In the genomic region with DNA sequence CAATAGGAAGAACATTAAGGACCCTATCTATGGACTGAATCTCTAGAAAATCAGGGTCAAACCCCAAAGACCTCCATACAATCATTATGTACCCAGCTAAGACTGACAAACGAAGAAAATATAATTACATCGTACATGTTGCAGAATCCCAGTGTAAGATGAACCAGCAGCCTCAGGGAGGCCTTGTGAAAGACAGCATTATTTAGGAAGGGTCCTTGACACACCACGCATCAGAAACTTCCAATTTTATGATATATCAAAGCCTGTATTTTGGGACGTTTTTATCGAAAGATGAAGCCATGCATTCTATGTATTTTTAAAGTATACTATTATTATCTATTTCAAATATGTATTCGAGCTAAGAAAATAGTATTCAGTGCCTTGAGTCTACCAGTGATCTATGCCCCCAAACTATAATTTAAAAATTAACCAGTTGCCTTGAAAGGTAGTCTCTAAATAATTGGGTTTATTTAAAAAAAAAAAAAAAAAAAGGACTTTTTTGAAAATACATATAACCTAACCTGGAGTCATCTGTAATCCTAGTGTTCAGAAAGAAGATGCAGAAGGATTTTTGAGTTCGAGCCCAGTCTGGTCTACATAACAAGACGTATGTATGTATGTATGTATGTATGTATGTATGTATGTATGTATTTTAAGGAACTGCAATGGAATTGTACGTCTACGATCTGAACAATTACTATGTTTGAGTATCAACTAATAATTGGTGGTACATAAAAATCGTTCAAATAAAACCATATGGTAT, we compare ENCODE assay signal across 9 mouse cellular contexts. TPM values are rescaled to one million over a fixed set of nuclear protein-coding genes. Genes with fewer than 3 reads are reported as not detected.
A peak's percentile ranks its signal among the peaks of the same experiment; 100 is the strongest.
DNase-seq lines count a peak whose midpoint lies in the region; ATAC-seq and TF ChIP-seq lines count a peak whose summit lies in the region.
"Had no signal": no experiment of that assay in that cellular context is flagged by ENCODE, and none has a peak within 500 bp of the region (broad histone marks: within the 10 kb centered on the region; RNA-seq: fewer than 3 reads in every experiment).

No protein-coding gene starts in this region.

- no peak for ATAC-seq in heart, embryonic 12.5 days (ENCODE audit: insufficient number of reproducible peaks, low FRiP score)
- no peak for ATAC-seq in midbrain, embryonic 16.5 days
- ATAC-seq in hindbrain, embryonic 14.5 days (ENCODE audit: low FRiP score): no peak

- TF ChIP-seq POLR2A in myocyte (IDR thresholded peaks at IDR 0.05; ENCODE audit: insufficient read length, low read depth): no peak

- no peaks in the 10 kb centered on the region for H3K27me3 ChIP-seq in heart, embryonic 12.5 days (replicated peaks)
- peaks cover 7% of the 10 kb centered on the region; the same call in 1 of the 2 replicates for H3K27me3 ChIP-seq in midbrain, embryonic 10.5 days (ENCODE audit: low read depth, poor library complexity, severe bottlenecking)
- no peaks in the 10 kb centered on the region for H3K27me3 ChIP-seq in midbrain, embryonic 16.5 days (ENCODE audit: control insufficient read depth, insufficient read depth, low read depth, low read length)
- H3K27me3 ChIP-seq in hindbrain, embryonic 14.5 days (ENCODE audit: control insufficient read depth, insufficient read depth, low read length): no peaks in the 10 kb centered on the region; the same call in 1 of the 2 replicates
- H3K27me3 ChIP-seq in myocyte (ENCODE audit: control insufficient read depth, insufficient read depth, insufficient read length): no peaks in the 10 kb centered on the region

- H3K79me2 ChIP-seq in myocyte (ENCODE audit: control insufficient read depth, insufficient read depth): no peaks in the 10 kb centered on the region

- H3ac ChIP-seq in myocyte (ENCODE audit: control insufficient read depth, insufficient read length): no peak overlapping the region

- H3K4me2 ChIP-seq in heart, embryonic 12.5 days: peak overlapping the region; percentile 85; the same call in 1 of the 2 replicates
- no peak overlapping the region; the same call in 1 of the 2 replicates for H3K4me2 ChIP-seq in midbrain, embryonic 16.5 days (ENCODE audit: low read length)
- H3K4me2 ChIP-seq in hindbrain, embryonic 14.5 days (replicated peaks): peak overlapping the region; percentile 78
- peak overlapping the region; percentile 84 for H3K4me2 ChIP-seq in myocyte (ENCODE audit: low read depth)

- no peaks in the 10 kb centered on the region for H3K9me3 ChIP-seq in heart, embryonic 12.5 days (replicated peaks)
- no peaks in the 10 kb centered on the region for H3K9me3 ChIP-seq in midbrain, embryonic 10.5 days (replicated peaks)
- no peaks in the 10 kb centered on the region for H3K9me3 ChIP-seq in midbrain, embryonic 16.5 days (replicated peaks; ENCODE audit: control insufficient read depth, low read length, poor library complexity, severe bottlenecking)
- no peaks in the 10 kb centered on the region for H3K9me3 ChIP-seq in hindbrain, embryonic 14.5 days (ENCODE audit: control insufficient read depth, low read length)

- intact Hi-C loops in heart, postnatal 10 days (cut with DNase I): loop anchor here (5.0 kb wide), 1 partner anchor 361 kb away; no protein-coding TSS in a partner anchor

- no peaks in the 10 kb centered on the region for H3K36me3 ChIP-seq in heart, embryonic 12.5 days
- H3K36me3 ChIP-seq in midbrain, embryonic 10.5 days: no peaks in the 10 kb centered on the region
- H3K36me3 ChIP-seq in midbrain, embryonic 16.5 days (ENCODE audit: control insufficient read depth, insufficient read depth, low read length): no peaks in the 10 kb centered on the region
- H3K36me3 ChIP-seq in hindbrain, embryonic 14.5 days (replicated peaks; ENCODE audit: control insufficient read depth, insufficient read depth): no peaks in the 10 kb centered on the region
- H3K36me3 ChIP-seq in myocyte (ENCODE audit: control insufficient read depth, insufficient read depth): no peaks in the 10 kb centered on the region

- peaks cover 13% of the 10 kb centered on the region for H3K4me1 ChIP-seq in heart, embryonic 12.5 days (replicated peaks)
- peaks cover 30% of the 10 kb centered on the region for H3K4me1 ChIP-seq in midbrain, embryonic 10.5 days
- H3K4me1 ChIP-seq in midbrain, embryonic 16.5 days (ENCODE audit: control insufficient read depth, insufficient read depth, low read length): peaks cover 7% of the 10 kb centered on the region
- H3K4me1 ChIP-seq in hindbrain, embryonic 14.5 days (replicated peaks; ENCODE audit: control insufficient read depth, insufficient read depth, low read length): peaks cover 5% of the 10 kb centered on the region; the same call in 1 of the 2 replicates

- no peak for DNase-seq in heart, postnatal 10 days
- peak; percentile 8 for DNase-seq in midbrain, embryonic 10.5 days (ENCODE audit: low spot score)
- DNase-seq in hindbrain, embryonic 14.5 days (ENCODE audit: low spot score): no peak
- DNase-seq in embryo, embryonic 10.5 days (ENCODE audit: low spot score): no peak
- no peak for DNase-seq in adrenal gland, adult 2 months

- no peak overlapping the region for H3K9ac ChIP-seq in heart, embryonic 12.5 days
- no peak overlapping the region for H3K9ac ChIP-seq in midbrain, embryonic 16.5 days (ENCODE audit: low read depth, low read length)
- no peak overlapping the region for H3K9ac ChIP-seq in hindbrain, embryonic 14.5 days

- no peak overlapping the region for H3K27ac ChIP-seq in heart, embryonic 12.5 days (ENCODE audit: poor library complexity, severe bottlenecking)
- no peak overlapping the region for H3K27ac ChIP-seq in midbrain, embryonic 10.5 days (replicated peaks)
- no peak overlapping the region for H3K27ac ChIP-seq in midbrain, embryonic 16.5 days (ENCODE audit: low read length)
- no peak overlapping the region for H3K27ac ChIP-seq in hindbrain, embryonic 14.5 days

- WGBS in heart, embryonic 12.5 days: 50% methylated on average over 11 of the region's 11 CpGs
- WGBS in midbrain, embryonic 10.5 days: 51% methylated on average over 11 of the region's 11 CpGs
- WGBS in midbrain, embryonic 16.5 days: 58% methylated on average over 11 of the region's 11 CpGs
- 54% methylated on average over 11 of the region's 11 CpGs for WGBS in hindbrain, embryonic 14.5 days

- no peak overlapping the region for H3K4me3 ChIP-seq in heart, embryonic 12.5 days
- H3K4me3 ChIP-seq in midbrain, embryonic 10.5 days: peak overlapping the region; percentile 80
- H3K4me3 ChIP-seq in midbrain, embryonic 16.5 days (ENCODE audit: low read depth, low read length): no peak overlapping the region; the same call in 1 of the 2 replicates
- H3K4me3 ChIP-seq in hindbrain, embryonic 14.5 days (replicated peaks; ENCODE audit: low read length): peak overlapping the region; percentile 60
- peak overlapping the region; percentile 88 for H3K4me3 ChIP-seq in myocyte

TF ChIP-seq in myocyte, 11 proteins besides CTCF, POLR2A, EP300 and RAD21:
- TF ChIP-seq MYOD1 (IDR thresholded peaks at IDR 0.05; ENCODE audit: control insufficient read depth in 1 of 3, insufficient read length in 2 of 3, low read depth in 2 of 3) (no peak), E2F4 (IDR thresholded peaks at IDR 0.05; ENCODE audit: insufficient read depth) (no peak), USF1 (IDR thresholded peaks at IDR 0.05; ENCODE audit: low read depth) (no peak), REST (IDR thresholded peaks at IDR 0.05; ENCODE audit: insufficient read depth, insufficient read length) (no peak), MYOG (IDR thresholded peaks at IDR 0.05; ENCODE audit: control insufficient read depth in 1 of 3, insufficient read depth in 1 of 3, insufficient read length in 2 of 3, low read depth in 2 of 3) (no peak), CEBPB (IDR thresholded peaks at IDR 0.05; ENCODE audit: insufficient read depth, poor library complexity, severe bottlenecking) (no peak), TCF3 (IDR thresholded peaks at IDR 0.05; ENCODE audit: insufficient read length, low read depth) (no peak), SRF (IDR thresholded peaks at IDR 0.05; ENCODE audit: control insufficient read depth, insufficient read length, low read depth) (no peak), TCF12 (IDR thresholded peaks at IDR 0.05; ENCODE audit: insufficient read depth, poor library complexity, severe bottlenecking) (no peak)

RNA-seq across cellular contexts. Expression of a gene that starts 16.2 kb away (rescaled TPM):
- polyA plus RNA-seq in heart, embryonic 12.5 days (2016; fragmentation: Nextera tagmentation; extraction: Ambion mirVana): 14.1 and 16.9 TPM in 2 replicates
- 1 to 10 TPM; 5.4 to 7.1 TPM for total RNA-seq in heart, postnatal 10 days (2021)
- polyA plus RNA-seq in midbrain, embryonic 10.5 days (2016; fragmentation: Nextera tagmentation; extraction: Ambion mirVana): 27.5 and 28.7 TPM in 2 replicates
- polyA plus RNA-seq in midbrain, embryonic 16.5 days (2015; fragmentation: Nextera tagmentation; extraction: Ambion mirVana): 16.0 and 17.9 TPM in 2 replicates
- 15.4 and 15.6 TPM in 2 replicates for polyA plus RNA-seq in hindbrain, embryonic 14.5 days (2014; fragmentation: Nextera tagmentation; extraction: Ambion mirVana)
- polyA plus RNA-seq in myocyte (2012; fragmentation: generic; extraction: Trizol): 9.9 TPM
- total RNA-seq in adrenal gland, adult 2 months (2021): 10 to 100 TPM; 11.0 to 11.6 TPM
- 25.5 and 28.1 TPM in 2 replicates for polyA plus RNA-seq in adrenal gland, adult 2 months (2012; rRNA removed)

RNA-seq across cellular contexts. Expression of a gene that starts 51.4 kb away (rescaled TPM):
- polyA plus RNA-seq in heart, embryonic 12.5 days (2016; fragmentation: Nextera tagmentation; extraction: Ambion mirVana): 9.1 and 10.7 TPM in 2 replicates
- 10 to 100 TPM in 1 of 2 experiments, 1 to 10 TPM in 1; 8.5 to 10.0 TPM for total RNA-seq in heart, postnatal 10 days (2021)
- polyA plus RNA-seq in midbrain, embryonic 10.5 days (2016; fragmentation: Nextera tagmentation; extraction: Ambion mirVana): 19.8 and 25.7 TPM in 2 replicates
- polyA plus RNA-seq in midbrain, embryonic 16.5 days (2015; fragmentation: Nextera tagmentation; extraction: Ambion mirVana): 28.4 and 29.4 TPM in 2 replicates
- polyA plus RNA-seq in hindbrain, embryonic 14.5 days (2014; fragmentation: Nextera tagmentation; extraction: Ambion mirVana): 20.3 and 21.4 TPM in 2 replicates
- polyA plus RNA-seq in myocyte (2012; fragmentation: generic; extraction: Trizol): 5.1 TPM
- total RNA-seq in adrenal gland, adult 2 months (2021): 10 to 100 TPM in 1 of 2 experiments, 1 to 10 TPM in 1; 6.6 to 12.4 TPM
- 25.1 and 25.4 TPM in 2 replicates for polyA plus RNA-seq in adrenal gland, adult 2 months (2012; rRNA removed)

RNA-seq across cellular contexts. Expression of a gene that starts 52.8 kb away (rescaled TPM):
- not detected in 2 replicates for polyA plus RNA-seq in heart, embryonic 12.5 days (2016; fragmentation: Nextera tagmentation; extraction: Ambion mirVana)
- not detected for total RNA-seq in heart, postnatal 10 days (2021)
- 0.12 and 0.19 TPM in 2 replicates for polyA plus RNA-seq in midbrain, embryonic 10.5 days (2016; fragmentation: Nextera tagmentation; extraction: Ambion mirVana)
- polyA plus RNA-seq in midbrain, embryonic 16.5 days (2015; fragmentation: Nextera tagmentation; extraction: Ambion mirVana): not detected in 2 replicates
- polyA plus RNA-seq in hindbrain, embryonic 14.5 days (2014; fragmentation: Nextera tagmentation; extraction: Ambion mirVana): 0.25 and 0.27 TPM in 2 replicates
- polyA plus RNA-seq in myocyte (2012; fragmentation: generic; extraction: Trizol): 0.02 TPM
- total RNA-seq in adrenal gland, adult 2 months (2021): not detected
- polyA plus RNA-seq in adrenal gland, adult 2 months (2012; rRNA removed): 0.04 TPM in 1 of 2 replicates, not detected in the other
- total RNA-seq: megakaryocyte progenitor cell, adult 5-6 weeks had no signal

Comparison
In these comparisons a context has a peak if more than half of its experiments do, and no peak if none do; other contexts are left out.
1. H3K4me3 ChIP-seq: peak in midbrain, embryonic 10.5 days (single experiment), hindbrain, embryonic 14.5 days (single experiment) and myocyte (single experiment); none in heart, embryonic 12.5 days (single experiment) and midbrain, embryonic 16.5 days (single experiment).